Mouse (Mus musculus) ovary, adult 18-20 months (tissue): ENCODE results near the gene Gm45753.
A peak's percentile ranks its signal among the peaks of the same experiment; 100 is the strongest.
"Not testable (repeated sequence)": the region's sequence is repeated elsewhere in the genome, so short reads cannot be mapped to it uniquely, and the experiment has no call there.

Experiments
- DNase-seq: peaks from one replicate; pipeline ENCODE4 v3.0.0; 2022; ENCODE audit warnings: low spot score, mixed read lengths

Gm45753 gene

DNA sequence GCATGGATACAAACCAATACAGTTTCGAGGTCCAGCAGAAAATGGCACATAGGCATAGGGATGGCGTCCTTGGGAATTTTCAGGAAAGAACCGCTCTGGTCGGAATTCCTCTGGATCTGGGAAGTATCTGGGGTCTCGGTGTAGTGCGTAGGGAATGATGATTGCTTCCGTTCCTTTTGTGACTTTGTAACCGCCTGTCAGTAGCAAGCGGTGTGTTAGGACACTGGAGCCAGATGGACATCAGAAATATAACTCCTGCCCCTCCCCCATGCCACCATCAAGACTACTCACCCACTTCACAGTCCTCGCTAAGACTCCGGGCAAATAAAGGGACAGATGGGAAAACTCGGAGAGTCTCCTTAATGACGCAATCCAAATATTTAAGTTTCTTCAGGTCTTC is at the start of gene Gm45753:
Gm45753 (minus strand) TSS at position 101 of the 400 bp plus-strand sequence.
- DNase-seq = no peak

DNA sequence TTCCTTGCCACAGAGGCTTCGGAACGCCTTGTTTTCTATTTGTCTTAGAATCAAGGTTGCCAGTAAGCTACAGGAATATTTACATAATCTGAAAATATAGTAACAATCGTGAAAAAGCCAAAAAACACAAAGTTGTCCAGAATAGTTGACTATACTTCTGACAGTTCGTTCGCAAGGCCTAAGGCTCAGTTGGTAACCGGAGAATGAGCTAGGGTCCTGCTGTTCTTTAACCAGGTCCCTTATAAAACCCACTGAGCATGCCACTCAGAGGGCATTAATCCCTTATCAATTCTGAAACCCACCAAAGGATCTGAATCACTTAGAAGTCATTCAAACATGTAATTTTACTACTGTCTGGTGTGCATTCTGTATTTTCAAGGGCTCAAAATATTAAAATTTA is 47.5 kb upstream of the Gm45753 start:
- no peak for DNase-seq

DNA sequence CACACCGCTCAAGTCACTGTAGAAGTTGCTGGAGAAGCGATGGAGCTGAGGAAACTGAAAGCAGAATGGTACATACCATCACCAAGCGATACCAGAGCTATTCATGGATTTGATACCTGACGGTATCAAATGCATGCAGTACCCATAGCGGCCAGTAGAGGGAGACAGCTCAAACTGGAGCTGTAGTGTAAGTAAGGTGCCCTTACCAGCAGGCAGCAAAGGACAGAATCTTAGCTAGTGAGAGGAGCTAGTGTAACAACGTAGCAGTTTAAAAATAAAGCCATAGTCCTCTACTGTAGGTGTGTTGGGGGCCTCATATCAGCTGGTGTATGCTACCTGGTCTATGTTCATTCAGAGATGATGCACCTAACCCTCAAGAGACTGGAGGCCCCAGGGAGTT is 36.8 kb upstream of the Gm45753 start:
- DNase-seq = no peak

DNA sequence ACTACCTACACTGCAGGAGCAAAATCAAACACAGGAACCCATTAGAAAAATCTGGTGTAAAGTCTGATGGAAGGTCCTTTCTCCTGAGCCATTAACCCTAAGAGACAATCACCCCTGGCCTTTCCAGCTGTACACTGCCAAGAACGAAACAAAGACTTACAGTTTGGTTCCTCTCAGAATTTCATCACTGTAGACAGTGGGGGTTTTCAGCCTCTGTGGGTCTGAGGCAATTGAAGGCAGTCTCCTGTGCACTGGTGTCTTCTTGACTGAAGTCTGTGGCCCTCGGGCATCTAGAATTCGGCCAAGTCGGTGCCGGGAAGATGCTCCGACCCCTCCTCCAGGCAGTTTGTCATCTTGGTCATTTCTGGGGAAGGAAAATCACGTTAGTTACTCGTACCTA is 36.0 kb upstream of the Gm45753 start:
- DNase-seq = no peak

DNA sequence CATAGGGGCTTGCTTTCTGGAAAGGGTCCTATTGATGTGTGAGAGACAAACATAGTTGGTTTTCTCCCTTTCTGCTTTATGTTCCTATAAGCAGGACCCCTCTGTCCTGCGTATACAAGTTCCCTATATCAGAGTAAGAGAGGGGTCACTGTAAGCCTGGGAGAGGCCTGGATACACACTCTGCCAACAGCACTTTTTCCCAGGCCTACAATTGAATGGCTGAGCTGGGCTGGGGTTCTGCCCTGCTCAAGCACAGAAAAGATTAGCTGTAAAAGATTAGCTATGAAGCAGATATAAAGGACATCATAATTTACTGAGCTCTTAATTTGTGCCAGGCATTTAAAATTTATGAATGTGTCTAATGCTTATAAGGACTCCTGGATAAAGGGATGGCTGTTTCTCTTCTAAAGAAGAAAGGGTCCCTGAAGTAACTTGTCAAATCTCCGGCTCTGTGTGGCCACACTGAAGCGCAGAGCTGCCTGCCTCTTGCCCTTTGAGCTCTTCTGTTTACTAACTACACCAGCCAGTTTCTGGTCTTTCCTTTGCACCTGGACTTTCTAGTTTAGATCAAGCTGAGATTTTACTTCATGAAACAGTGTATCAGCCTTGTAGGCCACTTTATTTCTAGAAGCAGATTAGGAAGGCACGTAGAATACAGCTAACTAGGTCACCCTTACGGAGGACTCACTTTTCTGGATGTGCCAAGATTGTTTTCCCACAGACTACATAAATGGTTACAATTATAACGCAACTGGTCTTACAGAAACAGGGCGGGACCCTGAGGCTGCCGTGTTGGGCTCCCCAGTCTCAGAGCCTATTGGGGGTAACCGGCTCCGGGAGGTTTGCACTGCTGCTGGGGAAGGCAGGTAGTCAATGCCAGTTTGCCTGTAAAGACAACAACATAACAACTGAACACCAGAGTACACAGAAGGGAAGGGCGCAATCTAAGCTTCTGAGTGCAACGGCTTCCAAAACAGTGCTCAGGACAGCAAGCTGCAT is 33.7 kb upstream of the Gm45753 start:
- DNase-seq = no peak

DNA sequence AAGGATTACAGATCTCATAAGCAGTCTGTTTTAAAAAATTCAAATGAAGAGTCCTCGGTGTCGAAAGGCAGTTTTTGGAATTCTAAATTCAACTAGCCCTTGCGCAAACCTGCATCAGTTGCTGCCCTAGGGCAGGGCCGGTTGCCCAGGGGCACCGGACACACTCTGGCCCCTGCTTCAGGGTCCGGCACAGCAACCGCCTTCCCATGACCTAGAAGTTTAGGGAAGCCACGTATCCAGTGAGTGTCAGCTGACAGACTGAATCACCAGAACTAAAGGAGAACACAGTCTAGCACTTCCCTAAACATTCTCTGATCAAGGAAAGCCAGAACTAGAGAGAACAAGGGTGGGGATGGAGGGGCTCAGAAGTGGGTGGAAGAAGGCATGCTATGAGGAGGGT is 25.2 kb upstream of the Gm45753 start:
- DNase-seq = no peak

DNA sequence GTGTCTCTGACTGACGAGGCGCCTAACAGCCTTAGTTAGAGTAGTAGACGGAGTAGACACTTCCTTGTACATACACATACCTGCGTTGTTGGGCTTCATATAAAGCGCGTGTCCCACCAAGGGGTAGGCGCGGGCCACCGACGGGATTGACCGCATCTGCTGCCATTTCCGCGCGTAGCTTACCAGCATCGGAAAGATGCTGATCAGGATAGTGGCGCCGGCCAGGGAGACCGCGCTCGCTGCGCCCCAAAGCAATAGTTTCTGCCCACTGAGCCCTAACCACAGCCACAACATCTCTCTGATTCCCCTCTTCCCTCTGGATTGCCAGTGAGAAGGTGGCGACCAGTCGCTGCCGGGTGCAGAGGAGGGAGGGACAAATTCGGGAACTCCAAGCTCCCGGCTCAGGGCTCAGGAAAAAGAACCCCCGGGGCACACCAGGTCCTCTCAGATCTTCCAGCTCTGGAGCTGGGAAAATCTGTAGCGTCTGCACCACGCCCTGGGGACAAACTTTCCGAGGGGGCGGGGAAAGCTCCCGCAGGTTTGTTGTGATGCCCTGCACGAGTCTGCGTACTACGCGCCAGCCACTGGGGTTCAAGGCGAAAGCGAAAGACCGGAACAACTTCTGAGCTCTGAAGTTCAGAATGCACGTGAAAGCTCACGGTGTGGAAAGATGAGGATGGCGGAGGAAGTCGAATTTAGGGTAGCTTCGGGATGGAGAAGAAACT is 24.6 kb upstream of the Gm45753 start, which contains the start of gene Cyp4v3:
Cyp4v3 (minus strand) TSS at position 532 of the 725 bp plus-strand sequence.
- DNase-seq = peak; percentile 55

DNA sequence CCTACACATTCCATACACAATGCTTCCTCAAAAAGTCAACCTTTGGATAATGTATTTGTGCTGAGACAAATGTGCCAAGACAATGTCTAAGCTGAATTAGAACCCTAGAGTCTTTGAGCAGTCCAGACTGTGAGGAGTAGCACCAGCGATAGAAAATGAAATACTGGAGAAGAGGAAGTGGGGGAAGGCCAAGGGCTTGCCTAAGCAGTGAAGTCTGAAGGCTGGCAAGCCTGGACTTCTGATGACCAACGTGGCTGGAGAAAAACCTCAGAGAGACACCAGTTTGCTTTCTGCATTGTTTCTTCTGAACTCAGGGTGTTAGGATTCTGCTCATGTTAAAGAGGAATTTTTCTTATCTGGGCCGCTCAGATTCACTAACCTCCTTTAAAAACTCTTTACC is 22.6 kb upstream of the Gm45753 start:
- DNase-seq = no peak

DNA sequence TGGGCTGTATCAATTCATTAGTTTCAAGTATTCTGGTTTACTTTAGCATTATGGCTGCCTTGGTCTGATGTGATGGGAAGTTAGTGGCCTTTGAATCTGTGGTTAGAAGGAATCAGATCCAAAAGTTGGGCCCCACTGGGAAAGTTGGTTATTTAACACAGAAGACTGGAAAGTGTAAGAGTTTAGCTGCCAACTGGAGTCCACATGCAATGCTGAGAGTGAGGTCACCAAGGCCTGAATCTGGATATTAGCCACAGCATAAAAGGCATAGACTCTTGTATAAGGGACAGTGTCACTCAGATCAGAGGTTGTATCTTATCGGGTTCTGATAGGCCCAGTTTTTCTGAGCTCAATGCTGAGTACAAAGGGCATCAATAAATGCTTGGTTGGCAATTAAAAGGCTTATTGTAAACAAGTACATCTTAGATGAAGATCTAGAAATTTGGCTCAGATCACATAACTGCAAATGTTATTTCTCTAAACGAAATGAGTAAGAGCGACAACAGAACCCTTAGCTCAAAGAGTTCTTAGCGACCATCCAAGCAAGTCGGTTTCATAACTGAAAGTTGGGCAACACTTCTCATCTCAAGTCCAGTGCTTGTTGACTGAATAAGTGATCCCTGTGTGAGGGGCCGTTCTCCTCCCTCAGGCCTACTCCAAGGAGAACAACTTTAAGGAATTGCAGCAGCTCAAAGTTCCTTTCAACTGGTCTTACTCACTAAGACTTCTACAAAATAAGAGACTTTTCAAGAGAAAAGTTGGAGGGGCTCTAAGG is 21.1 kb upstream of the Gm45753 start:
- no peak for DNase-seq

DNA sequence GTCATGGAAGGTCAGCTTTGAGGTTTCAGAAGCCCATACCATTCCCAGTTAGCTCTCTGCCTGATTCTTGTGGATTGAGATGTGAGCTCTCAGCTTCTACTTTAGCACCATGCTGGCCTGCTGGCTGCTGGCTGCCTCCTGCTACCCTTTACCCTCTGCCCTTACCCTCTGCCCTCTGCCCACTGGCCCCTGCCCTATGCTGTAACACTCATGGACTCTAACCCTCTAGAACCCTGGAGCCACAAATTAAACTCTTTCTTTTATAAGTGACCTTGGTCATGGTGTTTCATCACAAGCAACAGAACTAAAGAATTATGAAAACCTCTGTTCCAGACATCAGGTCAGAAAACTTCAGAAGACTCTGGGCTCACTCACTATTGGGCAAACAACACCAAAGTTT is 18.8 kb upstream of the Gm45753 start:
- DNase-seq = not testable (repeated sequence)

DNA sequence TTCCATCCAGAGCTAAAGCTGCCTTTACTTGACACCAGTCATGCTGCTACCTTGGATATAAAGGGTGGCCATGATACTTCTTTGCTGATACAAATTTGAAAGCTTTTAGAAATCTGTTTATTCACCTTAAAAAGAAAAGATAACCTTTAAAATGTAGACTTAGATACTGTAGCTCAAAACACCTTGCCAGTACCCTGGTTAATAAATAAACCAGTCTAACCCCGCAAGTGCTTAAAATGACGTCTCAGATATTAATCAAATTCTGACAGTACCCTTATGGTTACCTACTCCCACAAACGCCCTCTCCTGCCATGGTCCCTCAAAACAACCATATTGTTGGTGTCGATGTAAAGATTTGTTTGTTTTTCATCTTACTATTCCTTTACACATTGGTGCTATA is 15.9 kb upstream of the Gm45753 start:
- DNase-seq = no peak

DNA sequence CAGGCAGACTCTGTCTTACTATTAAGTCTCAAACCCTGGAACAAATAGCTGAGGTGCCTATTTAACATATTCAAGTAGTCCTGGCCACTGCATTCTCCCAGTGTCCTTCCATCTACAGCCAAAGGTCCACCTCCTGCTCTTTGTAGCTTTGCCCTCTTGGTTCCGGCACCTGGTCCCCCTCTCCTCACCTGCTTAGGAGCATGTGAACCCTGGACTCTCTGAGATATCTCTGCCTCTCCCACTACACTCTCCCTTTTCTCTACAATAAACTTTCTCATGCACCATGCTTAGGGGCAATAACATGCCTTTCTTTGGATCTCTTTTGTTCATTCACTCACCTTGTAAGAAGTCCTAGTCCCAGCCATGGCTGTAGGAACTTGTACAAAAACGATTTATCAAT is 13.1 kb upstream of the Gm45753 start:
- no peak for DNase-seq

DNA sequence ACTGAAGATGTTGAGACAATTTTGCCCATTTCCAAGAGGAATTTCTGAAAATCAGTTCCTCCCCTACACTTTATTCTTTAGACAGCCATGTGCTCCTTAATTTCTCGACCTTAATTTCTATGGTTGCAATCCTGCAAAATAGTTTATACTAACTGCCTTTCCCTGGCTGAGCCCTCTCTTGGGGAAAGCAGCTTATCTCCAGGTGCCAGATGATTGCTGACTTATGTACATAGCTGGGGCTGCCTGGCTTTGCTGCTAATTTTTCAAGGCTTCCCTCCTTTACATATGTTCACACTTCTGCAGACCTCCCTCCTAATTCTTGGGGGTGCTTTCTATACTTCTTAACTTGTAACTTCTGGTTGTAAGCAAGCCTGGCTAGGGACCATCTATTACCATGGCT is 12.7 kb upstream of the Gm45753 start:
- no peak for DNase-seq

DNA sequence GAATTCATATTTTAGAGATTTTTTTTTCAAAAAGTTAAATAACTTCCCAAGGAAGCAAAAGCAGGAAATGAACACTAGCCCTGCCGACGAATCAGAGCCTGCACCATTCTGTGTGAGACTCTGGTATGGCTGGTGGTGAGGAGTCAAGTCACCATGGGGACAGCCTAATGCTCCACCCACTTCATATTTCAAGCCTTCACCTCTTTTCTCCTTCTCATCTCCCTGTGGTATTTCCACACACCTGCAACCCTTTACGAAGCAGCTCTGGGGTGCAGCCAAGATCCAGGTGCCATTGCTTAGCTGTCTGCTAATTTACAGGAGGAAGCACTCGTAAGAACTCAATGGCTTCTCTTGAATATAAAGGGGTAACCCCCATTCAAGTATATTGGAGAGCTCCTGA is 2.7 kb upstream of the Gm45753 start:
- no peak for DNase-seq

DNA sequence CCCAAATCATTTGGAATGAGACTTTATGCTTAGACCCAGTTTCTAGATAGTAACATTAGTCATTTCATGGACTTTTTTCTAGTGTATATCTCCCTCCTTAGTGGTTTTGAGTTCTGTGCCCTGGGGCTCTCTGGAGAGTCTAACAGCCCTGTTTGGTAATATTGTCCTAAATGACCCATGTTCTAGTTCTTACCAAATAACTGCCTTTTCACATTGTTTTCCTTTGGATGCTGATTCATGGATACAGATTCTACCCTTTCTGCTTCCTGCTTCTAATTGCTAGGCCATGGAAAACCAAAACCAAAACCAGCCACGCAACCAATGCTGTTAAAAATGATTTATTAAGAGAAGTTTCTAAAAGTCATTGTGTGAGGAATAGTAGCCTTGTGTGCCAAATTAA is 2.8 kb downstream of the Gm45753 start:
- no peak for DNase-seq

DNA sequence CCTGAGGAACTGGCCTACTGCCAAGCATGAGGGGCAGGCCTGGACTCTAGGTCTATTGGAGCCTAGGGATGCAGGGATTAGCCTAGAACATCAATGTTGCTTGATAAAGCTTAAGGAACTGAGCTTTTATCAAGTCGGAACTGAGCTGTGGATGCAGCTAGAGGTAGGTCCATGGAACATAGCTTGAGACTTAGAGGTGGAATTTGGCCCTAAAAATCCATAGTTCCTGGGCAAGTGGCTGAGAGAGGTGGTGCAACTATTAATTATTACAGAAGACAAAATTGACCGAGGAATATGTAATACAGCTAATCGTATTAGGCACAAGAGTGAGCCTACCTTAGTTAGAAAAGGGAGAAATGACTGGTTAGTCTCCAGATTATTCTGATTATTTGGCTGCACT is 3.9 kb downstream of the Gm45753 start:
- no peak for DNase-seq

DNA sequence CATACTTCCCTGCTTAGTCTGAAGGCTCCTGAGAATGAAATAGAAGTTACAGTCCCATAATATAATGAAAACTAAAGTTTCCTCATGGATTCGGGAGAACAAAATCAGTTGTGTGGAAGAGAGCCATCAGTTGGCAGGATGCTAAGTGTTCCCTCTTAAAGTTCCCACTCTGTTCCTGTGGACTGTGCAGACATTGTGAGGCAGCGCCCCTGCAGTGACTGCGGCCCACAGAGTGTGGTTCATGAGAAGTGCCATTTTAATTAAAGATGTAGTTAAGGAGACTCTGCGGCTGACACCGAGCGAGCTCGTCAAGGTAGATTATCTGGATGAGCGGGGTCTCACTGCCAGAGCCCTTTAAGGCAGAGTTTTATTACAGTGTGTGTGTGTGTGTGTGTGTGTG is 5.9 kb downstream of the Gm45753 start:
- DNase-seq = no peak

DNA sequence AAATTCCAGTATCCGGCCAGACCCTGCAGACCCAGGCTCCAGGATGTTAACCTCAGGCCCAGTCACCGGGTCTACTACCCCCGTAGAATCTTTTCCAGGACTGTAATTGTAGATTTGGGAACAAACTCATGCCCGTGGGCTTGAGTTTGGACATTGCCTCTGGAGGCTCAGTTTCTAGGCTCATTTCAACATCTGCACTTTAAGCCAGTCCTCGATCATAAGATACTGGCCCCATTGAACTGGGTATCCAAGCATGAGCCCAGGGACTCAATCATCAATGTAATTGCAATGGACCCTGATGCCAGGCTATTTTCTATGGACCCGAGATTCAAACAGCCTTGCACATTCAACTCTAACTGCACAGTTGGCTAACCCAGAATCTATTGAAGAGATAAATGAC is 13.0 kb downstream of the Gm45753 start:
- no peak for DNase-seq

DNA sequence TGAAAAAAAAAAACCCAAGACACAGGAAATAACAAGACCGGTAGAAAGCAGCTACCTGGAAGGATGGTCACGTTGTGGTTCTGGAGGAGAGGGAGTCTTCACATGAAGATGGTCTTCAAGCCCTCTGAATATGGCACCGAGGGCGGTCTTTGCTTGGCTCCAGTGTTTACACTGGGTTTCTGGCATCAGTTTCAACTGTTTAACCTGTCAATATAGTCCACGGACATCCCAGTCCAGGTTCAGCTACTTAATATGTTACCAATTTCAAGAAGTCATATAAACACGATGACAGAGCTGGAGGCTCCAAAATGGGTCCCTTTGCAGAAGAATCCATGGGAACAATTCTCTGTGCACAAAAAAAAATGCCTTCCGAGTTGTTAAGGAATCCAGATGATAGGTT is 13.6 kb downstream of the Gm45753 start, which contains the start of gene Klkb1:
Klkb1 (minus strand) TSS at position 173 of the 400 bp plus-strand sequence.
- DNase-seq = no peak

DNA sequence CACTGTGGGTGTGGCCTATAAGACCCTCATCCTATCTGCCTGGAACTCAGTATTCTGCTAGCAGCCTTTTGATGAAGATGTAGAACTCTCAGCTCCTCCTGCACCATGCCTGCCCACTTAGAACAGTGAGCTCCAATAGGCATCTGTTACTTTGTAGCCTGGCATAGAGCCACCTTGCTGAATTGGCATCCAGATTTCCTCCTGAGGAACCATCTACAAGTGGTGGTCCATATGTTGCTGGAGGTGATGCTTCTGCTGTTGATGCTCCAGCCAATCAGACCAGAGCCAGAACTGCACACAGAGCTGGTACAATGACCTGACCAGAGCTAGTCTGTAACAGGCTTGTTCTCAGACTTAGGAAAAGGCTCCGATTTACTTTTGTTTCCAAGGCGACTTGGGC is 16.5 kb downstream of the Gm45753 start:
- DNase-seq = no peak

DNA sequence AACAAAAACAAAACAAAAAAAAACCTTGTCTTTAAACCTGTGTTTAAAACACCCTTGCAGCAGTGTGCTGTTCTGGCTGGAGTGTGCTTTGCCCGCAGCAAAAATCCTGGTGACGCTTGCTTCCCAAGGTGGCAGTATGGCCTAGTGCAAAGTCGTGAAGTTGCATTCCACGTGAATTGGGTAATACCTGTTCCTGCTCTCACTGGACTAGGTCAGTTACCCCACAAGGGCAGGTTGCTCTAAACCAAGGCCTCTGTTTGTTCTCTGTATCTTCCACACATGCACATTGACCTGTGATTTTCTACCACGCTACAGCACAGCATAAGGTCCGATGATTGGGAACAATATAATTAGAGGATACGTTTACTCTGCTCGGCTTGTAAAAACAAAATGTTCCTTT is 26.6 kb downstream of the Gm45753 start:
- no peak for DNase-seq

DNA sequence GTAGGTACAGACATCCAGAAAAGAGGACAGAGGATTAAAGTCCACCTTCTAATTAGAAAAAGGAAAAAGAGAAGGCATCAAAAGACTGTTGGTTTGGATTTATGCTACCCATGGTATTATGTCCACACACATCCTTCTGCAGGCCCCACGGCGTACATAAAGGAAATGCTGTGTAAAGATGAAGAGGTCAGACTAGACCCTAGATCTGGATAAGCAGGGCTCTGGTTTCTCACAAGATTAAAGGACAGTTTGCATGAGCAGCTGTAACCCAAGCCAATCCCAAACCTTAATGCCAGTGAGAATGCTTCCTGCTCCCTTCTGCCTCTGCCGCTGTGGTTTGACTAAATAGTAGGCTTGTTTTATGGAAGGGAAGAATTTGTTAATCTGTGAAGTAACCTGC is 30.8 kb downstream of the Gm45753 start:
- DNase-seq = no peak
